In genomic region chr7:130624299-130624698, GRCm38 (mm10) we compare ENCODE assay signal across 22 mouse cellular contexts. TPM values are rescaled to one million over a fixed set of nuclear protein-coding genes. Genes with fewer than 3 reads are reported as not detected.
DNase-seq lines count a peak whose midpoint lies in the region; ATAC-seq and TF ChIP-seq lines count a peak whose summit lies in the region.
"Had no signal": no experiment of that assay in that cellular context is flagged by ENCODE, and none has a peak within 500 bp of the region (broad histone marks: within the 10 kb centered on the region; RNA-seq: fewer than 3 reads in every experiment).

No protein-coding gene starts in this region.

- H3K36me3 ChIP-seq in embryonic facial prominence, embryonic 13.5 days = no peaks in the 10 kb centered on the region
- no peaks in the 10 kb centered on the region for H3K36me3 ChIP-seq in embryonic facial prominence, embryonic 10.5 days (replicated peaks)
- no peaks in the 10 kb centered on the region for H3K36me3 ChIP-seq in limb, embryonic 13.5 days
- no peaks in the 10 kb centered on the region for H3K36me3 ChIP-seq in limb, embryonic 10.5 days
- no peaks in the 10 kb centered on the region for H3K36me3 ChIP-seq in limb, embryonic 15.5 days
- no peaks in the 10 kb centered on the region for H3K36me3 ChIP-seq in stomach, postnatal 0 days (ENCODE audit: control insufficient read depth, insufficient read depth, low read length)
- H3K36me3 ChIP-seq: G1E; heart, embryonic 15.5 days; hindbrain, embryonic 12.5 days had no signal

- no peak overlapping the region for H3K4me3 ChIP-seq in embryonic facial prominence, embryonic 13.5 days
- H3K4me3 ChIP-seq in embryonic facial prominence, embryonic 10.5 days = no peak overlapping the region
- no peak overlapping the region for H3K4me3 ChIP-seq in limb, embryonic 13.5 days
- H3K4me3 ChIP-seq in limb, embryonic 10.5 days = no peak overlapping the region
- H3K4me3 ChIP-seq in limb, embryonic 15.5 days = no peak overlapping the region
- H3K4me3 ChIP-seq in stomach, postnatal 0 days (ENCODE audit: low read depth, low read length) = no peak overlapping the region
- H3K4me3 ChIP-seq: forebrain, embryonic 13.5 days; heart, embryonic 15.5 days; hindbrain, embryonic 12.5 days had no signal

- TF ChIP-seq EP300 in stomach, postnatal 0 days (optimal IDR thresholded peaks at IDR 0.05) = no peak

- 0 out of 2 replicates have a peak, but pooled peaks have one; percentile 59 for ATAC-seq in embryonic facial prominence, embryonic 13.5 days (ENCODE audit: insufficient number of reproducible peaks, insufficient read depth, low FRiP score, low TSS enrichment, low read depth)
- ATAC-seq in limb, embryonic 13.5 days (ENCODE audit: low FRiP score, low read depth) = 0 out of 2 replicates have a peak, but pooled peaks have one; percentile 44
- peak; percentile 51; the same call in 1 of the 2 replicates for ATAC-seq in limb, embryonic 15.5 days (ENCODE audit: insufficient number of reproducible peaks, low FRiP score, low TSS enrichment, low read depth)
- ATAC-seq in stomach, postnatal 0 days (ENCODE audit: low FRiP score, low TSS enrichment) = no peak; the same call in 1 of the 2 replicates
- ATAC-seq: CD4-positive, CD25-positive, alpha-beta regulatory T cell, adult 4 months; forebrain, embryonic 13.5 days; forebrain, postnatal 0 days; hindbrain, embryonic 16.5 days; inflammation-experienced regulatory T-cells, adult 6 months had no signal

- 75% methylated on average over 9 of the region's 9 CpGs for WGBS in embryonic facial prominence, embryonic 13.5 days
- WGBS in embryonic facial prominence, embryonic 10.5 days = 85% methylated on average over 9 of the region's 9 CpGs
- 89% methylated on average over 9 of the region's 9 CpGs for WGBS in limb, embryonic 13.5 days
- 92% methylated on average over 9 of the region's 9 CpGs for WGBS in limb, embryonic 10.5 days
- 78% methylated on average over 9 of the region's 9 CpGs for WGBS in limb, embryonic 15.5 days
- 84% methylated on average over 9 of the region's 9 CpGs for WGBS in stomach, postnatal 0 days

- H3K4me1 ChIP-seq in embryonic facial prominence, embryonic 13.5 days = peaks cover 15% of the 10 kb centered on the region
- H3K4me1 ChIP-seq in embryonic facial prominence, embryonic 10.5 days = peaks cover 12% of the 10 kb centered on the region; the same call in 1 of the 2 replicates
- H3K4me1 ChIP-seq in limb, embryonic 13.5 days = 0 out of 2 replicates have a peak, but pooled peaks cover 5% of the 10 kb centered on the region
- H3K4me1 ChIP-seq in limb, embryonic 10.5 days = peaks cover 4% of the 10 kb centered on the region; the same call in 1 of the 2 replicates
- H3K4me1 ChIP-seq in limb, embryonic 15.5 days = peaks cover 6% of the 10 kb centered on the region; the same call in 1 of the 2 replicates
- H3K4me1 ChIP-seq in stomach, postnatal 0 days (replicated peaks; ENCODE audit: control insufficient read depth, insufficient read depth) = no peaks in the 10 kb centered on the region
- H3K4me1 ChIP-seq: forebrain, embryonic 13.5 days had no signal

- no peak overlapping the region for H3K4me2 ChIP-seq in embryonic facial prominence, embryonic 13.5 days
- H3K4me2 ChIP-seq in limb, embryonic 13.5 days (replicated peaks) = no peak overlapping the region
- no peak overlapping the region for H3K4me2 ChIP-seq in limb, embryonic 15.5 days
- no peak overlapping the region for H3K4me2 ChIP-seq in stomach, postnatal 0 days (replicated peaks; ENCODE audit: low read depth)
- H3K4me2 ChIP-seq: forebrain, embryonic 13.5 days; heart, embryonic 15.5 days; hindbrain, embryonic 12.5 days had no signal

- 0 out of 2 replicates have a peak, but pooled peaks cover 7% of the 10 kb centered on the region for H3K27me3 ChIP-seq in embryonic facial prominence, embryonic 13.5 days
- no peaks in the 10 kb centered on the region for H3K27me3 ChIP-seq in embryonic facial prominence, embryonic 10.5 days (replicated peaks; ENCODE audit: low read depth, poor library complexity, severe bottlenecking)
- peaks cover 6% of the 10 kb centered on the region; the same call in 1 of the 2 replicates for H3K27me3 ChIP-seq in limb, embryonic 13.5 days
- peaks cover 9% of the 10 kb centered on the region; the same call in 1 of the 2 replicates for H3K27me3 ChIP-seq in limb, embryonic 10.5 days (ENCODE audit: low read depth, poor library complexity, severe bottlenecking)
- no peaks in the 10 kb centered on the region for H3K27me3 ChIP-seq in limb, embryonic 15.5 days
- H3K27me3 ChIP-seq in stomach, postnatal 0 days (ENCODE audit: control insufficient read depth, insufficient read depth, low read length) = no peaks in the 10 kb centered on the region

- no peaks in the 10 kb centered on the region for H3K9me3 ChIP-seq in embryonic facial prominence, embryonic 13.5 days
- no peaks in the 10 kb centered on the region for H3K9me3 ChIP-seq in embryonic facial prominence, embryonic 10.5 days
- no peaks in the 10 kb centered on the region for H3K9me3 ChIP-seq in limb, embryonic 13.5 days
- no peaks in the 10 kb centered on the region for H3K9me3 ChIP-seq in limb, embryonic 10.5 days (replicated peaks)
- no peaks in the 10 kb centered on the region for H3K9me3 ChIP-seq in limb, embryonic 15.5 days
- H3K9me3 ChIP-seq in stomach, postnatal 0 days (ENCODE audit: control insufficient read depth, low read length) = no peaks in the 10 kb centered on the region
- H3K9me3 ChIP-seq: forebrain, embryonic 13.5 days; heart, embryonic 15.5 days; hindbrain, embryonic 12.5 days had no signal

- no peak for DNase-seq in embryonic facial prominence, embryonic 10.5 days (ENCODE audit: low spot score)
- no peak for DNase-seq in limb, embryonic 10.5 days (ENCODE audit: low spot score)
- no peak for DNase-seq in stomach, postnatal 0 days (ENCODE audit: low spot score)
- DNase-seq in lung, postnatal 10 days = no peak
- DNase-seq: adrenal gland, postnatal 14 days; B cell, adult 2 months; cerebellum, adult 11-12 months; cerebellum, adult 9-10 months; cerebellum, postnatal 25 days; forebrain, postnatal 0 days; gastrocnemius, postnatal 25 days; heart, postnatal 4 days had no signal

- H3K27ac ChIP-seq in embryonic facial prominence, embryonic 13.5 days = no peak overlapping the region; the same call in 1 of the 2 replicates
- no peak overlapping the region for H3K27ac ChIP-seq in embryonic facial prominence, embryonic 10.5 days (replicated peaks)
- no peak overlapping the region for H3K27ac ChIP-seq in limb, embryonic 13.5 days
- H3K27ac ChIP-seq in limb, embryonic 10.5 days = no peak overlapping the region
- peak overlapping the region; percentile 11; the same call in 1 of the 2 replicates for H3K27ac ChIP-seq in limb, embryonic 15.5 days
- H3K27ac ChIP-seq in stomach, postnatal 0 days (replicated peaks) = 0 out of 2 replicates have a peak overlapping the region, but pooled peaks have one; percentile 24
- H3K27ac ChIP-seq: forebrain, embryonic 13.5 days; heart, embryonic 15.5 days; hindbrain, embryonic 12.5 days had no signal

- no peak overlapping the region for H3K9ac ChIP-seq in embryonic facial prominence, embryonic 13.5 days
- H3K9ac ChIP-seq in limb, embryonic 13.5 days = no peak overlapping the region
- no peak overlapping the region for H3K9ac ChIP-seq in limb, embryonic 15.5 days
- no peak overlapping the region for H3K9ac ChIP-seq in stomach, postnatal 0 days (ENCODE audit: low read length)
- H3K9ac ChIP-seq: forebrain, embryonic 13.5 days; forebrain, postnatal 0 days; heart, embryonic 15.5 days; hindbrain, embryonic 12.5 days had no signal

- TF ChIP-seq CTCF in stomach, postnatal 0 days (IDR thresholded peaks at IDR 0.05; ENCODE audit: low read depth) = no peak

RNA-seq across cellular contexts. Expression of gene Tacc2, which starts 47.1 kb away (rescaled TPM):
- polyA plus RNA-seq in embryonic facial prominence, embryonic 13.5 days (2015; fragmentation: Nextera tagmentation; extraction: Ambion mirVana) = 42.0 and 43.8 TPM in 2 replicates
- polyA plus RNA-seq in embryonic facial prominence, embryonic 10.5 days (2016; fragmentation: Nextera tagmentation; extraction: Ambion mirVana) = 44.0 and 49.6 TPM in 2 replicates
- polyA plus RNA-seq in limb, embryonic 13.5 days (2015; fragmentation: Nextera tagmentation; extraction: Ambion mirVana) = 35.1 and 39.3 TPM in 2 replicates
- 37.5 and 39.2 TPM in 2 replicates for polyA plus RNA-seq in limb, embryonic 10.5 days (2016; fragmentation: Nextera tagmentation; extraction: Ambion mirVana)
- 29.2 and 31.3 TPM in 2 replicates for polyA plus RNA-seq in limb, embryonic 15.5 days (2015; fragmentation: Nextera tagmentation; extraction: Ambion mirVana)
- polyA plus RNA-seq in stomach, postnatal 0 days (2015; fragmentation: Nextera tagmentation; extraction: Ambion mirVana) = 15.6 and 17.1 TPM in 2 replicates
- polyA plus RNA-seq: G1E had no signal

RNA-seq across cellular contexts. Expression of gene Nsmce4a, which starts 51.4 kb away (rescaled TPM):
- polyA plus RNA-seq in embryonic facial prominence, embryonic 13.5 days (2015; fragmentation: Nextera tagmentation; extraction: Ambion mirVana) = 161 and 171 TPM in 2 replicates
- 196 and 197 TPM in 2 replicates for polyA plus RNA-seq in embryonic facial prominence, embryonic 10.5 days (2016; fragmentation: Nextera tagmentation; extraction: Ambion mirVana)
- 163 and 167 TPM in 2 replicates for polyA plus RNA-seq in limb, embryonic 13.5 days (2015; fragmentation: Nextera tagmentation; extraction: Ambion mirVana)
- 199 TPM in 2 replicates for polyA plus RNA-seq in limb, embryonic 10.5 days (2016; fragmentation: Nextera tagmentation; extraction: Ambion mirVana)
- 111 and 125 TPM in 2 replicates for polyA plus RNA-seq in limb, embryonic 15.5 days (2015; fragmentation: Nextera tagmentation; extraction: Ambion mirVana)
- polyA plus RNA-seq in stomach, postnatal 0 days (2015; fragmentation: Nextera tagmentation; extraction: Ambion mirVana) = 89.7 and 93.1 TPM in 2 replicates

Comparison
In these comparisons a context has a peak if more than half of its experiments do, and no peak if none do; other contexts are left out.
1. H3K27ac ChIP-seq: peak in limb, embryonic 15.5 days (single experiment) and stomach, postnatal 0 days (single experiment); none in embryonic facial prominence, embryonic 13.5 days (single experiment), embryonic facial prominence, embryonic 10.5 days (single experiment), limb, embryonic 13.5 days (single experiment) and limb, embryonic 10.5 days (single experiment).